Mouse (Mus musculus) testis, adult 2 months (tissue): ENCODE measurements around the gene Ruvbl2. TPM values are rescaled to one million over a fixed set of nuclear protein-coding genes. Genes with fewer than 3 reads are reported as not detected.

Experiments
- H3K27ac ChIP-seq: fragments of 200-500 bp; 2 replicates; pipeline ENCODE4 v1.5.1; 2012; ENCODE audit warnings: low read depth, low read length; ENCODE audit not compliant: control insufficient read depth, insufficient read depth
- H3K27me3 ChIP-seq: fragments of 200-500 bp; 2 replicates; pipeline ENCODE4 v1.6.1; 2012; ENCODE audit warnings: mild to moderate bottlenecking, low read length, moderate library complexity; ENCODE audit not compliant: control insufficient read depth, insufficient read depth
- H3K36me3 ChIP-seq: fragments of 200-500 bp; 2 replicates; pipeline ENCODE4 v1.6.1; 2012; ENCODE audit warnings: mild to moderate bottlenecking, low read length; ENCODE audit not compliant: control insufficient read depth, insufficient read depth
- H3K4me1 ChIP-seq: fragments of 200-500 bp; 2 replicates; pipeline ENCODE4 v1.6.1; 2012; ENCODE audit warnings: low read length; ENCODE audit not compliant: control insufficient read depth, insufficient read depth
- H3K4me3 ChIP-seq: fragments of 200-500 bp; 2 replicates; pipeline ENCODE4 v1.5.1; 2012; ENCODE audit warnings: low read depth, mild to moderate bottlenecking, low read length, moderate library complexity, mixed read lengths; ENCODE audit not compliant: control insufficient read depth
- CTCF ChIP-seq: fragments of 200-500 bp; IDR thresholded peaks from 2 replicates; pipeline ENCODE4 v1.5.1; 2012; ENCODE audit warnings: low read depth, mild to moderate bottlenecking, inconsistent platforms, low read length, moderate library complexity; ENCODE audit not compliant: control insufficient read depth, insufficient read depth, insufficient replicate concordance
- POLR2A ChIP-seq: fragments of 200-500 bp; IDR thresholded peaks from 2 replicates; pipeline ENCODE4 v1.6.1; 2012; ENCODE audit warnings: low read depth, mild to moderate bottlenecking, inconsistent platforms, low read length, moderate library complexity; ENCODE audit not compliant: control insufficient read depth
- polyA plus RNA-seq: library from polyadenylated mRNA; depleted of rRNA; stranded (reverse); fragments of >200 nt; gene quantifications from 2 replicates; pipeline ENCODE4 v1.2.3, GENCODE M21; 2012

Ruvbl2 gene
- polyA plus RNA-seq, 1 experiment = 173 TPM

DNA sequence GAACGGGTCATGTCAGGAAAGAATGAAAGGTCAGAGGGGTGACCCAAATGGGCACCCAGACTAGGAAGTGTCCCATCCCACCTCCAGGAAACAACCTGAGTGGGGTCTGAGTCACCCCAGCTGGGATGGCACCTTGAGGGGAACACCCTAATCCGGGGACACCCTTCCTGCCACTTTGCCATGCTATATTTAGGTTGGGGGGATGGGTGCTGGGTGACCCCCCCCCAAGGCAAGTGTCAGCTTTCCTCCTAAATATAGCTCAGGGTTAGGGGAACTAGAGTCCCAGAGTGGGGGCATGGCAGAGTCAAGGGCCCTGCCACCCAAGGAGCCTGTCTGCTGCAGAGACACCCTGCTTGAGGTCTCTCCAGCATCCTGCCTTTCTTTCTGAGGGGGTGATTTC, 25.5 kb downstream of the Ruvbl2 start:
- Histone ChIP-seq H3K36me3 (no peaks in the 10 kb centered on the region), H3K27me3 (peaks cover 10% of the 10 kb centered on the region), H3K27ac (no peak overlapping the region), H3K4me3 (no peak overlapping the region), H3K4me1 (peaks cover 25% of the 10 kb centered on the region)
- TF ChIP-seq CTCF = no peak
- TF ChIP-seq POLR2A = no peak

DNA sequence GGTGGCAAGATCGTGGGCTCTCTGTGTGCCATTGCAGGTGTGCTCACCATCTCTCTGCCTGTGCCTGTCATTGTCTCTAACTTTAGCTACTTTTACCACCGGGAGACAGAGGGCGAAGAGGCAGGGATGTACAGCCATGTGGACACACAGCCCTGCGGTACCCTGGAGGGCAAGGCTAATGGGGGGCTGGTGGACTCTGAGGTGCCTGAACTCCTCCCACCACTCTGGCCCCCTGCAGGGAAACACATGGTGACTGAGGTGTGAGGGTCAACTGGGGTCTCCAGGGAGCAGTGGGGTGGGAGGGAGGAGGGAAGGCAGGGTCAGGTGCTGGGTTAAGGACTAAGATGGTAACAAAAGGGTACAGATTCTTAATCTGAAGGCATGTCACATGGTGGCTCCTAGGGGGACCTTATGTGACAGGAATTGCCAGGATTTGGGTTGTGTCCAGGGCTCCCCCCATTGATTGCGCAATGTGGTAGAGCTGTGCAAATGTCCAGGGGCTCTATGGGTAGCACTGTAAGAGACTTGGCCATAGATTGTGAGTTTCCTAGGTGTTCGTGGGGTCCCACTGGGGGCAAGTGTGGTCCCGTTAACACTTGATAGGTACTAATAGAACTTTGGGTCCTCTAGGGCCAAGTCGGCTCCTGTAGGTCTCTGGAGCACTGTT, 28.3 kb downstream of the Ruvbl2 start:
- TF ChIP-seq CTCF (no peak), POLR2A (no peak)

DNA sequence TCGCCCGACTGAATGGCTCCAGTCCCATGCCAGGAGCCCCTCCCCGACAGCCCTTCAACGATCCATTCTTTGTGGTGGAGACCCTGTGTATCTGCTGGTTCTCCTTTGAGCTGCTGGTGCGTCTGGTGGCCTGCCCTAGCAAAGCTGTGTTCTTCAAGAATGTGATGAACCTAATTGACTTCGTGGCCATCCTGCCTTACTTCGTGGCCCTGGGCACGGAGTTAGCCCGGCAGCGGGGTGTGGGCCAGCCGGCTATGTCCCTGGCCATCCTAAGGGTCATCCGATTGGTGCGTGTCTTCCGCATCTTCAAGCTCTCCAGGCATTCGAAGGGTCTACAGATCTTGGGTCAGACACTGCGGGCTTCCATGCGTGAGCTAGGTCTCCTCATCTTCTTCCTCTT, 28.9 kb downstream of the Ruvbl2 start:
- H3K4me1 ChIP-seq = peaks cover 26% of the 10 kb centered on the region
- no peak overlapping the region for H3K4me3 ChIP-seq
- TF ChIP-seq POLR2A (no peak), CTCF (no peak)
- H3K27ac ChIP-seq = no peak overlapping the region
- no peaks in the 10 kb centered on the region for H3K36me3 ChIP-seq
- H3K27me3 ChIP-seq = peaks cover 6% of the 10 kb centered on the region

More for the DNA sequence above, 28.3 kb downstream of the Ruvbl2 start:
- H3K27ac ChIP-seq = no peak overlapping the region
- H3K36me3 ChIP-seq = no peaks in the 10 kb centered on the region
- peaks cover 8% of the 10 kb centered on the region for H3K27me3 ChIP-seq
- H3K4me3 ChIP-seq = no peak overlapping the region
- H3K4me1 ChIP-seq = peaks cover 33% of the 10 kb centered on the region

DNA sequence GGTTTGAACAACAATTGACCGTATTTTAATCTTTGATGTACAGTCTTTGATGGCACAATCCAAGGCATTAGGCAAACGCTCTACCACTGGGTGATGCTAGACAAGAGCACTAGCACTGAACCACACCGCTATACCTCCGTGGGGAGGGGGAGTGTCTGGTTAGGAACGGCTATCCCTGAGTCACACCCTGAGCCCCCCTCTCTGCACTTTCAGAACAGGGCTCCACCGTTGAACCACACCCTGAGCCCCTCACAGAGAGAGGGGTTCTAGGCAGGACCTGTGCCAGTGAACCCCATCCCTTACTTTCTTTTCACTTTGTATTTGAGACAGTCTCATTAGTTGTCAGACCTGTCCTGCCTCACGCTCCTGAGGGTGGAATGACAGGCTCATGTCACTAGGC, 29.5 kb downstream of the Ruvbl2 start:
- peaks cover under 1% of the 10 kb centered on the region; the same call in 1 of the 2 replicates for H3K27me3 ChIP-seq
- no peaks in the 10 kb centered on the region for H3K36me3 ChIP-seq
- no peak overlapping the region for H3K4me3 ChIP-seq
- peaks cover 20% of the 10 kb centered on the region for H3K4me1 ChIP-seq
- TF ChIP-seq POLR2A (no peak), CTCF (no peak)
- H3K27ac ChIP-seq = no peak overlapping the region

DNA sequence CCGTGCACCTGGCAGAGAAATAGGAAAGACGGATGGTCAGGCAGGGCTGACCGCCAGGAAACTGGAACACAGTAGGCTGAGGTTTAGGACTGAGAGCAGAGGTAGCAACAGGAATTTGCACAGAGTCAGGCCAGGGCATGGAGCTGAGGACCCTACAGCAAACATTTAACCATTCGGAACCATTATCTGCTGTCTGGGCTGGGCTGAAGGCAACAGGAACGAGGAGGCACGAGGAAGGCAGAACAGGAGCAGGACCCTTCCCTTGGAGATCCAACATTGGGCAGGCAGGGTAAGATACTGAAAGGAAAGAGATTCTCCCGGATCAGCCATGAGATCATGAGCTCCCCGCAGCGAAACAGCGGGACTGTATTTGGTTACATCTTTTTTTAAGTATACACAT, 30.1 kb downstream of the Ruvbl2 start:
- Histone ChIP-seq H3K27me3 (no peaks in the 10 kb centered on the region), H3K36me3 (no peaks in the 10 kb centered on the region)
- TF ChIP-seq CTCF (no peak), POLR2A (no peak)

DNA sequence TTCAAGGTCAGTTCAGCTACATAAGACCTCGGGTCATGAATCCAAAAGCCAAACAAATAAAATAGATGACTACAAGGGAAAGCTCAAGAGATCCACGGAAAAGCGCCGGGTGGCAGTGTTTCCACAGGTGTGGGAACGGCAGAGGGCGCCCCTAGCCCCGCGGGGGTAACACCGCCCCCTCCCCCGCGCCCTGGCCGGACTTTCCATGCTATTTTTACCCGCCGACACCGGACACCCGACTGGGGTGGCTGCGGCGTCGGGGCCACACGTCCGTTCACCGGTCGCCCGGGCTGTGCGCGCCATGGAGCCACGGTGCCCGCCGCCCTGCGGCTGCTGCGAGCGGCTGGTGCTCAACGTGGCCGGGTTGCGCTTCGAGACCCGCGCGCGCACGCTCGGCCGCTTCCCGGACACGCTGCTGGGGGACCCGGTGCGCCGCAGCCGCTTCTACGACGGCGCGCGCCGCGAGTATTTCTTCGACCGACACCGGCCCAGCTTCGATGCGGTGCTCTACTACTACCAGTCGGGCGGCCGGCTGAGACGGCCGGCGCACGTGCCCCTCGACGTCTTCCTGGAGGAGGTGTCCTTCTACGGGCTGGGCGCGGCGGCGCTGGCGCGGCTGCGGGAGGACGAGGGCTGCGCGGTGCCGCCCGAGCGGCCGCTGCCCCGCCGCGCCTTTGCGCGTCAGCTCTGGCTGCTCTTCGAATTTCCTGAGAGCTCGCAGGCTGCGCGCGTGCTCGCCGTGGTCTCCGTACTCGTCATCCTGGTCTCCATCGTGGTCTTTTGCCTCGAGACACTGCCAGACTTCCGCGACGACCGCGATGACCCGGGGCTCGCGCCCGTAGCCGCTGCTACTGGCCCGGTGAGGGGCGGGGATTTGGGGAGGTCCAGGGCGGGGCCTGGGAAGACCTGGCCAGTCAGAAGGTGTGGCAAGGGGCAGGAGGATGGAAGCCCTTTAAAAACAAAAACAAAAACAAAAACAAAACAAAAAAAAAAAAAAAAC, 31.4 kb downstream of the Ruvbl2 start:
- Histone ChIP-seq H3K36me3 (no peaks in the 10 kb centered on the region), H3K27me3 (no peaks in the 10 kb centered on the region), H3K4me1 (peaks cover 15% of the 10 kb centered on the region), H3K27ac (0 out of 2 replicates have a peak overlapping the region, but pooled peaks have one; percentile 55), H3K4me3 (peak overlapping the region; percentile 63)
- no peak for TF ChIP-seq POLR2A
- TF ChIP-seq CTCF = no peak

More for the DNA sequence above, 30.1 kb downstream of the Ruvbl2 start:
- no peak overlapping the region for H3K27ac ChIP-seq
- H3K4me1 ChIP-seq = peaks cover 15% of the 10 kb centered on the region
- H3K4me3 ChIP-seq = no peak overlapping the region

DNA sequence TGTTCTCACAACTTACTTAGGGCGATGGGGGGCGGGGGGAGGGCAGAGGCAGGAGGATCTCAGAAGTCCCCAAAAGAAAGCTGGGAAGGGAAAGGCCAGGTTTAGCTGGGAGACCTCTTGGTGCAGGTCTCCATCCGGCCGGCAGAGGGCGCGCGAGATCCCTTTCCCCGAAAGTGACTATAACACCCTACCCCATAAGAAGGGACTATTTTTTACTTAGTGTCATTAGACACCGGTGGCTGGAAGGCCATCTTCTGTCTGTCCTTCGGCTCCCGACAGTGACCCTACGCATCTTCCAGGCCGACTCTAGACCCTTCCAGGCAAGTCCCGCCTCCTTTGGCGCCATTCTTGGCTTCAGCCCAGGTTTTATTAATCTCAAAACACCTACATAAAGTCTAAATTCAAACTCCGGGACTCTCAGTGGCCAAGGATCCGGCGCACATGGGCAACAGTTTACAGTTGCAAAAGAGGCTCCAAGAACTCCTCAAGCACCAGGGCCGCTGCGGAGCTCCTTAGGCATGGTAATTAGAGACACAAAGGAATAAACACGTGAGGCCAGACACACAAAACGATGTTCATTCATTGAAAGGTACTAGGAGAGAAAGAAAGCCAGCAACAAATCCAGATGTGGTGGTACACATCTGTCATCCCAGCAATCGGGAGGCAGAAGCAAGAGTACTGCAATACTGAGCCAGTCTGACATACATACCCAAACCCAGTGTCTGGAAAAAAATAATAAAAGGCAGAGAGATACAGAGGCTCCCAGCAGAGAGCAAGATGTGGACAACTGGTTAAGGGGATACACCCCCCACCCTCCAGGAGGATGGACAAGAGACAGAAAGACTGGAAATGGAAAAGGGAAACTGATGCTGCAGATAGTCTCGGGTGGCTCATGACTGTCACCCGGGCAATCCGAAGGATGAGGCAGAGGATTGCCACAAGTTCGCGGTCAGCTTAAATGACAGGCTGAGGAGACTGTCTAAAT, 32.5 kb downstream of the Ruvbl2 start, which contains the start of gene Kcna7:
Gene Kcna7 (plus strand): TSS at position 563 of the 985 bp plus-strand sequence.
- no peaks in the 10 kb centered on the region for H3K36me3 ChIP-seq
- H3K27me3 ChIP-seq = no peaks in the 10 kb centered on the region
- H3K4me3 ChIP-seq = peak within 1 kb of the TSS; percentile 63
- TF ChIP-seq CTCF (peak; percentile 91), POLR2A (no peak)
- H3K4me1 ChIP-seq = peaks cover 15% of the 10 kb centered on the region
- H3K27ac ChIP-seq = 0 out of 2 replicates have a peak within 1 kb of the TSS, but pooled peaks have one; percentile 55
